Mouse (Mus musculus) urinary bladder, postnatal 25 days (tissue): ENCODE data around the gene 2810459M11Rik.

Experiments
- DNase-seq: peaks from one replicate; pipeline ENCODE4 v3.0.0; 2022; ENCODE audit warnings: low spot score

2810459M11Rik gene

DNA sequence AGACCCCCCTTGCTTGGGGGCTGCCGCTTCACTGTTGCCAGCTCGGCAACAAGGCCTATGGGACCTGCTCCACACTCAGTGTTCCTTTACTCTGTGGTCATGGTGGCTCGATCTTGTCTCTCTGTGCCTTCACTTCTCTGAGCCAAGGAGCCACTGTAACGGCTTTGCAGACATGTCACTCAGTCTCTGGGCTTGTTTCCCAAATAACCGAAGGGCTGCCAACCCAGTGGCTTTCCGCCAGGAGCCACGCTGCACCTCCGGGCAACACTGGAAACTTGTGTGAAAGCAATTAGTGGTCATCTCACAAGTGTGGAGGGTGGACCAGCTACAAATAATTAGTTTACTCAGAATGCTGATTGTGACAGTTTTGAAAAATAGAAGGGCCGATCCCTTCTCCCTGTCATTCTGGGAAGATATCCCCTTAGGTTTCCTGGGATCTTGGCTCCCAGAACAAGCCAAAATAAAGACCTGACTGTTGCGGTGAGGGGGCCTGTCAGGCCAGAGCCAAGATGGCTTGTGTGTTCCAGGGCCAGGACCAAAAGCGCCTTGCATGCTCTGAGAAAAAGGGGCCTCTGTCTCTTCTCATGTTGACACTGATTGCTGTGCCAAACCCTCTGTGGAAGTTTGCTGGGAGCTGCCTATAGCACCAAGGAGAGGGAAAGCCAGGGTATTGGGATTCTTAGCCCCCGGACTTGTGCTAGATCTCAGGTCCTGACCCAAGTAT, 7.7 kb downstream of the 2810459M11Rik start:
- no peak for DNase-seq

DNA sequence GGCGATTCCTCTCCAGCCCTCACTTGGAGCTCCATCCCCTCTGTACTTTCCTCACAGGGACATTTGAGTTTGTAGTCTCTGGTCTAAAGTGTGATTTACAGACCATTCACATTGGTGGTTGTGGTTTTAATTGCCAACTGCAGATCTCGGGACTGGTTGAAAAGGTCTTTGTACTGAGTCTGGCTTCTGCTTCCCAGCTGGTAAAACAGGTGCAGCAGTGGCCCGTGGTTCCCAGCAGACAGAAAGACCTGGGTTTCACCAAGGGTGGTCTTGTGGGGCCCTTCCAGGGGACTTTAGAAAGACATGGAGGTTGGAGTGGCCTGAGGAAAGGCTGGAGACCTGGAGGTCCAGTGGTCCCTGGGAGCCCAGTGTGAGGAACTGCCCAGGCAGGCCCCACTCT, 9.3 kb downstream of the 2810459M11Rik start:
- DNase-seq = no peak

DNA sequence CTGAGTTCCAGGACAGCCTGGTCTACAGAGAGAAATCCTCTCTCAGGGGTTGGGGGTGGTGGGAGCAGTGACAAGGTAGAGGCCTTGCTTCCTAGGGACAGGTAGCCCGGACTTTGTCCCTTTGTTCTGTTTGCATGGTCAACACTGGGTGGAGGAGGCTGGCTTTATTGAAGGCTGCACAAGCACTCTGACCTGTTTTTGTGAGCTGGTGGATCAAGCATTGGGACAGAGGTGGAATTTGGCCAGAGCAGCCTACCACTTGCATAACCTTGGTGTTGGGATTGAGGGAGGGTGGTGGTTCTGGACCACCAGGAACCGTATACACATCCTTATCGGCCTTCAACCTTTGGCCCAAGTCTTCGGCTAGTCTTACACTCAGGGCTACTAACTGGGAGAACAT, 10.6 kb downstream of the 2810459M11Rik start:
- DNase-seq = no peak

DNA sequence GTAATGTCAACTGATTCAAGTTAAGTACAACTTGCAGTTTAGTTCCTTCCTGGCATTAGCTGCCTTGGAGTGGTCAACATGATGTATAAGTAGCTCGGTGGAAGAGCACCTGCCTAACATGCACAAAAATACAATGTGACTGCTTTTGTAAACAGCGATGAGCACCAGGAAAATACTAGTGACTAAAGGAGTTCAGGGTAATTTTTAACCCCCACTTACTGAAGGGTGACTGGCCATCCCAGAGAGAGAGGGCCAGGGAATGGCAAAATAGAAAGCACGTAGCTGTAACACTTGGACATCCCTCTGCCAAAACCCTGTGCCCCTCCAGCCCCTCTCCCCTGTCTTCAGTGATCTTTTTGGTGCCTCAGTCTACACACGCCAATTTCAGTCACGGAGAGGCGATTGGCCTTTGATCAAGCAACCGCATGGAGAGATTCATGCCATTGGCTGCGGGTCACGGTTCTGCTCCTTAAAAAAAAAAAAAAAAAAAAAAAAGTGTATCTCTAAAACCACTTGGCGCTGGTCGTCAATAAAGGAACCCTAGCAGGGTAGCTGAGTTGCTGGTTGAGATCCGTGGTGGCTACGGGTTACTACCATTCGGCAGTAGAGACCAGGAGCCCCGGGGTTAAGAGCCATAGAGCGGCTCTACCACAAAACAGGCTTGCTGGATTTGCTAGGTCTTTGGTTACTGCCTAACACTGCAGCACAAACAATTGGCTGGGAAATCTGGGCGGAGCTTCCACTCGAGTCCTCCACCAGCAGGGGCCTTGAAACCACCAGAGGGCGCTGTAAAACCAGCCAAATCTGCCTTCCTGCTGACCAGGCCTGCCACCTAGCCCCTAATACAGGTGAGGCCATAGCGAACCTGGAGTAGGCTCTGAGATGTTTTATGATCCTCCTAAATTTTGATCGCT, 13.4 kb downstream of the 2810459M11Rik start:
- DNase-seq = peak; percentile 93

DNA sequence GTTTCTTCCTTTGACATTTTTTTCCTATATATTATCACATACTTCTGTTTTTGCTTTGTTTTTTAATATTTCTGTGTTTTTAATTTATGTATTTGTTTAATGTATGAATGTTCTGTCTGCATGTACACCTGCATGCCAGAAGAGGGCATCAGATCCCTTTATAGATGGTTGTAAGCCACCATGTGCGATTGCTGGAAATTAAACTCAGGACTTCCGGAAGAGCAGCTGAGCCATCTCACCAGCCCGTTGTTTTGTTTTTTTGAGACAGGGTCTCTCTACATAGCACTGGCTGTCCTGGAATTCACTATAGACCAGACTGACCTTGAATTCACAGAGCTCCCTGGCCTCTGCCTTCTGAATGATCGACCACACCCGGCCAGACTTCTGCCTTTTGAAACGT, 16.9 kb downstream of the 2810459M11Rik start:
- no peak for DNase-seq

DNA sequence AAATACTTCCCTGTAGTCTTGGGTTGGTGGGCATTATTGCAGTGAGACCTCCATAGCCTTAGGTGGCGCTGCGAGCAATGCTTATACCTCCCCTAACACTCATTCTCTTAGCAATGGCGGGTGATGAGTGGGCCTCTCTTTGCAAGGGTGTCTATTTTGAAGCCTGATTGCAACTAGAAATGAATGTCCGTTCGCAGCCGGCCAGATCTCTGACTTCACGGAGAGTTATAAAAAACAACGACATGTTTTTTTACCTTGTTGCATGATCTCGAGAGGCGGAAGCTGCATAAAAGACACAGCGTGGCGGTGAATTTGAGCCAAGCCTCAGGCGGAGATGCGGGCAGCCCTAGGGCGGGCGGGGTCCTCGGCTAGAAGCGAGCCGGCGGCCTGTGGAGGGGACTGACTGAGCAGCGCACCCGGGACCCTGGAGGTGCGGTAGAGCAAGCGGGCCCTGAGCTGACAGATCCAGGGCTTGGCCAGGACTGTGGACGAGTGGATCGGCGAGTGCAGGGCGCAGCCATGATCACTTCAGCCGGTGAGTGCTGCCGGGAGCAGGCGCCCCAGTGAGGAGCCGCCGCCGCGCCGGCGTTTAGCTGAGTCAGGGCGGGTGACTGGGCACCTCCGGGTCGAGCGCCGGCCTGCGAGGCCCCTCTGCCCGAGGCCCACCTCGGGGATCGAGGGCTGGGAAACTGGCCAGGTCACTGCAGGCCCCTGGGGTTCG, 18.8 kb downstream of the 2810459M11Rik start, which contains the start of gene Psmd1:
Gene Psmd1, plus strand, starts transcription at position 117 of the 721 bp plus-strand sequence.
- DNase-seq = peak; percentile 84

DNA sequence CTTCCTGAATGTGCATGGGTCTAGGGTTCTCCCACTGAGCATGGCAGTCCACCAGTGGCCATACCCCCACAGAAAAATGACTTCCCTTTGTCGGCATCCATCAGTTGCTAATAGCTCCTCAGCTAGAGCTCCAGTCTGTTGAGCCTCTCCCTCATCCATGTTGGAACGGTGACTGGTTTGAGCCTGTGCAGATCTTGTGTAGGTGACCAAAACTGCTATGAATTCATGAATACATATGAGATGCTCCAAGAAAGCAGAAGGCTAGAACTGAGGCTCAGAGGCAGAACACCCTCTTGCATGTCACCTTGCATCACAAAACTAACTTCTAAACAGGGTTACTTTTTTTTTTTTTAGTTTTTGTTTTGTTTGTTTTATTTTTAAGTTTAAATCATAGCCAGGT, 30.9 kb downstream of the 2810459M11Rik start:
- no peak for DNase-seq

DNA sequence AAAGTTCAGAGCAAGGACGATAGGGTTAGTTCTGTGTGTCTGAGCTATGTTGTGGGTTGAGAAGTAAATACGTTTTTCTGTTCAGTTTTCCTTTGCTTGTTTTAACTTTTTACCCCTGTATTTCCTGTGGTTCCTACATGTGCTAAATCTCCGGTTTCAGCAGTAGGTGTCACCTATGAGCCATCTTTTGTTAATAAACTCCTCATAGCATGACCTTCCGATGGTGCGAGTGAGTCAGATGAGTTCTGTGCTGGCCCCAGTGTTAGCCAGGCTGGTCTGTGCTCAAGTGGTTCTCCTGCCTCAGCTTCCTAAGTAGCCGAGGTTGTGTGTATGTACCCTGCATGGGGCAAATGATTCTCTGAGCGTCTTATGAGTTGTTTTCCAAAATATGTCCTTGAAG, 48.8 kb downstream of the 2810459M11Rik start:
- no peak for DNase-seq

DNA sequence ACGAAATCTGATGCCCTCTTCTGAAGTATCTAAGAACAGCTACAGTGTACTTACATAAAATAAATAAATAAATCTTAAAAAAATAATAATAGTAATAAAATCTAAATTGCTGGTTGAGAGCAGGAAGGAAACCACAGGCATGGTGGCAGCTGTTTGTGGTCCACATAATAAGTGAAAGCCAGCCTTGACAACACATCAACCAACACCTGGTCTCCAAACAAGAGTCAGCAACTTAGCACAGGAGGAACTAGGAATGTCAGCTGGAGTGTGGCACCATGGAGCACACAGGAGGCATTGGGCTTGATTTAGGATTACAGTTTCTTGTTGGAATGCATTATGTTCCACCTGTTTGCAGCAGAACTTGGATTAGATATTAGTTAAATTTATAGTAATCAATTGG, 59.4 kb downstream of the 2810459M11Rik start:
- DNase-seq = no peak
